23 mouse cellular contexts compared by ENCODE assay signal in genomic region chr1:135016907-135017655, GRCm38 (mm10). TPM values are rescaled to one million over a fixed set of nuclear protein-coding genes. Genes with fewer than 3 reads are reported as not detected.
DNase-seq lines count a peak whose midpoint lies in the region; ATAC-seq and TF ChIP-seq lines count a peak whose summit lies in the region.
"Had no signal": no experiment of that assay in that cellular context is flagged by ENCODE, and none has a peak within 500 bp of the region (broad histone marks: within the 10 kb centered on the region; RNA-seq: fewer than 3 reads in every experiment).

No protein-coding gene starts in this region.

- H3K4me3 ChIP-seq in hindbrain, embryonic 10.5 days, result no peak overlapping the region
- no peak overlapping the region for H3K4me3 ChIP-seq in hindbrain, postnatal 0 days (ENCODE audit: low read length)
- no peak overlapping the region for H3K4me3 ChIP-seq in embryonic fibroblast, embryonic 13.5 days (ENCODE audit: insufficient read depth, low read length)
- H3K4me3 ChIP-seq: erythroblast, embryonic 14.5 days; forebrain, embryonic 15.5 days; hindbrain, embryonic 13.5 days; intestine, embryonic 15.5 days; megakaryocyte, embryonic 14.5 days; neural tube, embryonic 12.5 days had no signal

- peaks cover 31% of the 10 kb centered on the region for H3K27me3 ChIP-seq in hindbrain, embryonic 10.5 days (ENCODE audit: insufficient read depth, poor library complexity, severe bottlenecking)
- H3K27me3 ChIP-seq in hindbrain, postnatal 0 days (ENCODE audit: insufficient read depth, low read length), result no peaks in the 10 kb centered on the region
- H3K27me3 ChIP-seq: forebrain, embryonic 15.5 days; intestine, embryonic 15.5 days; neural tube, embryonic 12.5 days had no signal

- WGBS in hindbrain, embryonic 10.5 days, result 83% methylated on average over 10 of the region's 10 CpGs
- WGBS in hindbrain, postnatal 0 days, result 83% methylated on average over 10 of the region's 10 CpGs

- ATAC-seq in hindbrain, postnatal 0 days, result no peak
- ATAC-seq: forebrain, embryonic 15.5 days; intestine, embryonic 15.5 days; midbrain, embryonic 16.5 days had no signal

- TF ChIP-seq POLR2A in embryonic fibroblast, embryonic 13.5 days (IDR thresholded peaks at IDR 0.05; ENCODE audit: low read depth, low read length), result no peak

- no peak for TF ChIP-seq CTCF in hindbrain, postnatal 0 days (IDR thresholded peaks at IDR 0.05; ENCODE audit: low read depth)
- no peak for TF ChIP-seq CTCF in embryonic fibroblast, embryonic 13.5 days (IDR thresholded peaks at IDR 0.05; ENCODE audit: borderline replicate concordance, insufficient read depth, low read length)

- H3K4me1 ChIP-seq in hindbrain, embryonic 10.5 days (replicated peaks), result peaks cover 52% of the 10 kb centered on the region
- peaks cover 20% of the 10 kb centered on the region for H3K4me1 ChIP-seq in hindbrain, postnatal 0 days (ENCODE audit: insufficient read depth, low read length)
- peaks cover 44% of the 10 kb centered on the region for H3K4me1 ChIP-seq in embryonic fibroblast, embryonic 13.5 days (ENCODE audit: control insufficient read depth, insufficient read depth, low read length)

- H3K36me3 ChIP-seq in hindbrain, embryonic 10.5 days, result no peaks in the 10 kb centered on the region
- H3K36me3 ChIP-seq in hindbrain, postnatal 0 days (ENCODE audit: insufficient read depth, low read length), result no peaks in the 10 kb centered on the region
- H3K36me3 ChIP-seq: forebrain, embryonic 15.5 days; hindbrain, embryonic 13.5 days; intestine, embryonic 15.5 days; neural tube, embryonic 12.5 days had no signal

- H3K27ac ChIP-seq in hindbrain, embryonic 10.5 days, result no peak overlapping the region
- no peak overlapping the region for H3K27ac ChIP-seq in hindbrain, postnatal 0 days
- H3K27ac ChIP-seq in embryonic fibroblast, embryonic 13.5 days (ENCODE audit: insufficient read depth, low read length), result peak overlapping the region; percentile 28; the same call in 1 of the 2 replicates
- H3K27ac ChIP-seq: forebrain, embryonic 15.5 days; hindbrain, embryonic 13.5 days; intestine, embryonic 15.5 days; neural tube, embryonic 12.5 days had no signal

- H3K9me3 ChIP-seq in hindbrain, embryonic 10.5 days, result no peaks in the 10 kb centered on the region
- no peaks in the 10 kb centered on the region for H3K9me3 ChIP-seq in hindbrain, postnatal 0 days (ENCODE audit: low read length)
- H3K9me3 ChIP-seq: forebrain, embryonic 15.5 days; hindbrain, embryonic 13.5 days; intestine, embryonic 15.5 days; megakaryocyte, embryonic 14.5 days; neural tube, embryonic 12.5 days had no signal

- no peak overlapping the region for H3K4me2 ChIP-seq in hindbrain, postnatal 0 days (ENCODE audit: low read depth, low read length)
- H3K4me2 ChIP-seq: forebrain, embryonic 15.5 days; hindbrain, embryonic 13.5 days; intestine, embryonic 15.5 days; liver, embryonic 11.5 days; neural tube, embryonic 12.5 days had no signal

- DNase-seq in heart, adult 11 months, result peak; percentile 81
- no peak for DNase-seq in heart, postnatal 4 days
- DNase-seq in hindbrain, embryonic 10.5 days (ENCODE audit: low spot score), result peak; percentile 9
- DNase-seq in hindbrain, postnatal 0 days (ENCODE audit: low spot score), result no peak
- DNase-seq in 3T3-L1 (ENCODE audit: low read depth, low spot score), result peak; percentile 93
- no peak for DNase-seq in thymus, postnatal 0 days (ENCODE audit: low spot score)
- DNase-seq in thymus, postnatal 36 days, result no peak
- DNase-seq: adrenal gland, adult 2 months; B cell, adult 2 months; cerebellum, adult 9-11 months; kidney, postnatal 10 days; left cerebral cortex, postnatal 4 days; lung, postnatal 10 days; thymus, postnatal 14 days had no signal

- no peak overlapping the region for H3K9ac ChIP-seq in hindbrain, postnatal 0 days (replicated peaks; ENCODE audit: low read length)
- H3K9ac ChIP-seq: forebrain, embryonic 15.5 days; hindbrain, embryonic 13.5 days; intestine, embryonic 15.5 days; neural tube, embryonic 12.5 days had no signal

RNA-seq across cellular contexts. Expression of gene Ube2t, which starts 54.7 kb away (rescaled TPM):
- total RNA-seq in heart, postnatal 4 days (2021), result 10 to 100 TPM; 22.6 to 24.2 TPM
- polyA plus RNA-seq in hindbrain, embryonic 10.5 days (2016; fragmentation: Nextera tagmentation; extraction: Ambion mirVana), result 47.8 and 62.8 TPM in 2 replicates
- 4.5 and 5.3 TPM in 2 replicates for total RNA-seq in hindbrain, postnatal 0 days (2014; rRNA removed)
- 9.7 and 10.2 TPM in 2 replicates for polyA plus RNA-seq in hindbrain, postnatal 0 days (2015; fragmentation: Nextera tagmentation; extraction: Ambion mirVana)
- polyA plus RNA-seq in embryonic fibroblast, embryonic 13.5 days (2011; ENCODE audit: insufficient read length, low read depth, missing spikeins), result 12.0 and 19.0 TPM in 2 replicates
- polyA plus RNA-seq in thymus, postnatal 0 days (2015; fragmentation: Nextera tagmentation; extraction: Ambion mirVana), result 51.6 and 57.5 TPM in 2 replicates

Comparison
In these comparisons a context has a peak if more than half of its experiments do, and no peak if none do; other contexts are left out.
1. DNase-seq: peak in heart, adult 11 months (single experiment), hindbrain, embryonic 10.5 days (single experiment) and 3T3-L1 (single experiment); none in heart, postnatal 4 days (single experiment), hindbrain, postnatal 0 days (single experiment), thymus, postnatal 0 days (single experiment) and thymus, postnatal 36 days (0 of 2).